Mouse (Mus musculus) heart, adult 9 months (tissue): ENCODE data around the gene Man1c1.

Experiments used
- DNase-seq, 2 experiments: peaks; one replicate each; pipeline ENCODE4 v3.0.0; 2022; ENCODE audit warnings: low spot score in 2 of 2

Man1c1 gene

DNA sequence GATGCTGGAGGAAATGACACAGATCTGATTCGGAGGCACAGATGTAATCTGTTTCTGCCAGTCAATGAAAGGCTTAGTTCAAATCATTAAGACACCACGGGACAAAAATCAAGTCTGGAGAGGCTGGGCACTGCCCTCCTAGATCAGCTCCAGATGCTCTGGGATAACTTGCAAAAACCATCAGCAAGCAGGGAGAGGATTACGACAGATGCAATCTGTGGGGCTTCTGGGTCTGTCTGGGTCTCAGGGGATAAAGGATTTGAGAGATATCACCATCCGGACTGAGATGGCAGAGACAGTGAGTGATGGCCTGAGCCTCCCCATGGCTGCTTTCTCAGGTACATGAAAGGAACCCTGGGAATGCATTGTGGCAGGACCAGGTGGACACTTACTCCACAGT is 99.6 kb downstream of the Man1c1 start:
- DNase-seq = no peak

GRCm38 (mm10) chr4:134603553-134603952 is 100.5 kb downstream of the Man1c1 start:
- no peak for DNase-seq

GRCm38 (mm10) chr4:134602610-134603009 is 101.5 kb downstream of the Man1c1 start:
- DNase-seq = no peak

- DNase-seq = peak in 1 of 2 experiments; percentile 36
Measured at GRCm38 (mm10) chr4:134601981-134602380, 102.1 kb downstream of the Man1c1 start.

- DNase-seq = no peak
Measured at GRCm38 (mm10) chr4:134601404-134601803, 102.7 kb downstream of the Man1c1 start.

- no peak for DNase-seq
Measured at GRCm38 (mm10) chr4:134600777-134601176, 103.3 kb downstream of the Man1c1 start.

- DNase-seq = no peak
Measured at GRCm38 (mm10) chr4:134600060-134600459, 104.0 kb downstream of the Man1c1 start.

DNA sequence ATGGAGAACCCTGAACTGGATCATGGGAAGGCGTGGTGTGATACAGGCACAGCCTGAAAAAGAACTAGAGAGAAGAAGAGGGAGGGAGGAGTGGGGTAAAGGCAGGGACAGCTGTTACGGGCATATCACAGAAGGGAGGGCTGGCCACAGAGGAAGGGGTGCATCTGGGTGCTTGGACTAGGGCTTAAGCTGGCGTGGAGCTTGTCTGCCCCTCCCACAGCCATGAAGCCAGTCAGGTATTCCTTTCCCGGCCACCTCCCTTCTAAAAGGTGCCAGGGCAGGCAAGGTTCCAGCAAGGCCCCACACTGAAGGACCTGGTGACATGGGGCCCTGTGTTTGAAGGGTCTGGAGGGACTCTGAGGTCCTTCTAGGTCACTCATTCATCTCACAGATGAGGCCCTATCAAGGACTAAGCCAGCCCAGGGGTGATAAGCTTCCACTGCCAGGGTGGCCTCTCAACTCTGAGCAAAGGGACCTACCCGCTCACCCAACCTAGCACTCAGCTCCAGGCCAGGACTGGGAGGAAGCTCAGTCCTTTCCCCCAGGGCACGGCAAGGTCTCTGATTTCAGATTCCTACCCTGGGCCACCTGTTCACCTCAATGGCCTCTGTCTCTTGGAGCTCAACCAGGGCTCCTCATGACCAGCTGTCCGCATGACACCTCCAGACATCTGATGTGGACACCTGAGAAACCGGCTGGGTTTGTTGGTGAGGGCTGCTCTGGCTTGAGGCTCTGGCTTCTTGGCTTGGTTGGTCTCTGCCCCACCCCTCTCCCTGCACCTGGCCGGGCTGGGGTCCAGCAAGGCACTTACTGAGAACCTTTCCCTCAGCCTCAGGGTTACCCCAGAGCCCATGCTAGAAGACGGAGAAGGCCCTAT is 107.0 kb downstream of the Man1c1 start:
- peak in 1 of 2 experiments; percentile 28 for DNase-seq

DNA sequence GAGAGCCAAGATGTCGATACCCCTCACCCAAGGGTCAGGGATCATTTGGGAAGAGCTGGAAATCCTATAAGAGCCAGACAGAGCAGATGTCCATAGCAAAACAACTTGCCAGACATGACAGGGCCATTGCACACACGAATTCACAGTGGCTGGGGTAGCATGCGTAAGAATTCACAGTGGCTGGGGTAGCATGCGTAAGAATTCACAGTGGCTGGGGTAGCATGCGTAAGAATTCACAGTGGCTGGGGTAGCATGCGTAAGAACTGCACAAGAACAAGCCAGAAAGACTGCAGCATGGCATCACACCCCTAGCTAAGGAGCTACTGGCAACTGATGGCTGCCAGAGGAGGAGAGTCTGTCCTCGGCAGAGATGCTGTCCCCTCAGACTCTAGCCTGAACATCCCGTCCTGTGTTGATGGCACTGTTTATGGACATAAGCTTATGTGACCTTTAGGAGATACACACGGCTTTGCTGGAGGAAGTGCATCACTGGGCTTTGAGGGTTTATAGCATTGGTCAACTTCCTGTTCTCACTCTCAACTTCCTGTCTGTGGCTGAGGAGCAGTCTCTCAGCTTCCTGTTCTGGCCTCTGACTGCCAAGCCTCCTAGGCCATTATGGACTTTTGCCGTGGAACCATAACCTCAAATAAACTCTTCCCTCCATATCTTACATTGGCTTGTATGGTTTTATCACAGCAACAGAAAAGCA is 109.2 kb downstream of the Man1c1 start:
- DNase-seq = no peak

GRCm38 (mm10) chr4:134592442-134592841 is 111.6 kb downstream of the Man1c1 start:
- DNase-seq = no peak

GRCm38 (mm10) chr4:134591506-134592061 is 112.5 kb downstream of the Man1c1 start:
- peak; percentile 80 to 87 for DNase-seq

GRCm38 (mm10) chr4:134590227-134590926 is 113.7 kb downstream of the Man1c1 start:
- peak; percentile 36 to 39 for DNase-seq

DNA sequence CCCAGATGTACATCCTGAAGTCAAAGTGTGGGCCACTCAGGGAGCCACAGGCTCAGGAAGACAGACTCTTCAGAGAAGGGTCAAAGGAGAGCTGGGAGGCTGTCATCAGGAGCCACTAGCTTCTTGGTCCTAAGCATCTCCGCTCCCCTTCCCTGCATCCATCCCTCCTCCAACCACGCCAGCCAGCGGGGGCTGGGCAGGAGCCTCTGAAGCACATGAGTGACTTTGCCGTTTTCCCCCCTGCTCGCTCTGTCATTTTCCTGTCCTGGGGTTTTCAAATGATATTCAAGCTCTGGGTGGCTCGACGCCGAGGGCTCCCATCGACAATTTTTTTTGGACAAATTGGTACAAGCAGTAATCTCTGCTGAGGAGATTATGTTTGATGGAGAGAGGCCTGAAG is 114.3 kb downstream of the Man1c1 start:
- no peak for DNase-seq

DNA sequence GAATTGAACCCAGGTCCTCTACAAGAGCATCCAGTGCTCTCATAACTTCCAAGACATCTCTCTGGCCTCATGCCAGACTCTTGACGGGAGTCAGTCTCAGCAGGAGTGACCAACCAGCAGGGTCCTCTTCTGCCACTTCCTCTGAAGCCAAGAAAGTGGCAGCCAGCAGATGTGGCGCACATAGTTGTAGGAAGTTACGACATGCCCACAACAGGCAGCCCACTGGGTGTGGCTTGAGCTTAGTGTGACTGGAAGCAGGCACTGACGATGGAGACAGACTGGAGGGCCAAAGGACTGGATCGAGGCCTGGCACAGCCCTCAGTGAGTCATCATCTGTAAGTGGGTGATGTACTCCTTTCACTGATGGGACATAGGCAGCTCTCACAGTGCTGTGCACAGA is 115.1 kb downstream of the Man1c1 start:
- DNase-seq = no peak

DNA sequence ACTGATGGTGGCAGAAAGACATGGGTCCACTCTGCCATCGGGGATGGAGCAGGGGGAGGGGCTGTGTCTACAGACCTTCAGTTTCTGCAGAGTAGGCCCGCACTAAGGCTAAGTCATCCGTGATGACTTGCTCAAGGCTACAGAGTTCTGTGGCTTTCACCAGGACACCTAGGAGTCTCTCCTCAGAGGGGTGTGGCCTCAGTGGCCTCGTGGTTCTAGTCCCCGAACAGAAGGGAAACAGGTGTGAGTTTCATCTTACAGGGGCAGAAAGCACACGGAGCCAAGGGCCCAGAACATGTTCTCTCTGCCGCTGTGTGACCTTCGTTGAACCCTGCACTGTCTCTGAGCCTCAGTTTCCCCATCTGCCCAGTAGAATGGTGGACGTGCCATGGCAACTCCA is 115.8 kb downstream of the Man1c1 start:
- DNase-seq = no peak

DNA sequence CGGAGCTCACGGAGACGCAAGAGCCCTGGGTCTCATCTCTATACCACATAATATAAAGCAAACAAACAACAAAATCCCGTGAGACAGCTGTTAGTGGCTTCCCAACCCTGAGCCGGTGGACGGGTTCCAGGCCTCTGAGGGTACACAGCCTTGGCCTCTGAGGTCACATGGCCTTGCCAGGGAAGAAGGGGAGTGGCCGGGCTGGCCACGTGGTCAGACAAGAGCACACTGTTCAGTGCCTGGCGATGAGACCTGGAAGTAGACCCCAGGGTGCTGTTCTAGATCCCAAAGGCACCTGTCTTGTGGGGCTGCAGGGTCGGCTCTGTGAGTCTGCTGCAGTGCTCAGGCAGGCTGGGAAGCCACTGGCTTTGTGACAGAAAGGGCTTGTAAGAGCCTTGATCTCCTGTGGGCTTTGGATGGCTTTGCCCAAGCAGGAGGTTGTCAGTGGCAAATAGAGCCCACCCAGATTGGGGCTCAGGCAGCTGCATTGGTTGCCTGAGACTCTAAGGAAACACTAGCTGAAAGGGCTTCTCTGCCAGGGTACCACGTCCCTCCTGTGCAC is 116.4 kb downstream of the Man1c1 start:
- no peak for DNase-seq

DNA sequence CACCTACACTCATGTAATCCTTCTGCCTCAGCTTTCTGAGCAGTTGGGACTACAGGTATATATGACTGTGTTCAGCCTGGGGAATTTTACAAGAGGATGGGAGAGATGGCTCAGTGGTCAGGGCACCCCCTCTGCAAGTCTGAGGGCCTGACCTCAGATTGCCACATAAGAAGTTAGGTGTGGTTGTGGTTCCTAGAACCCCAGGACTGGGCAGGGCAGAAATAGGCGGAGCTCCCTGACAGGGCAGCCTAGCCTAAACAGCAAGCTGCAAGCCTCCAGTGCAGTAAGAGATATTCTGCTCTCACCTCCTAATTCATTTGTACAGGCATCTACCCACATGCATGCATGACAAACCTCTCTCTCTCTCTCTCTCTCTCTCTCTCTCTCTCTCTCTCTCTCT is 117.5 kb downstream of the Man1c1 start:
- no peak for DNase-seq

DNA sequence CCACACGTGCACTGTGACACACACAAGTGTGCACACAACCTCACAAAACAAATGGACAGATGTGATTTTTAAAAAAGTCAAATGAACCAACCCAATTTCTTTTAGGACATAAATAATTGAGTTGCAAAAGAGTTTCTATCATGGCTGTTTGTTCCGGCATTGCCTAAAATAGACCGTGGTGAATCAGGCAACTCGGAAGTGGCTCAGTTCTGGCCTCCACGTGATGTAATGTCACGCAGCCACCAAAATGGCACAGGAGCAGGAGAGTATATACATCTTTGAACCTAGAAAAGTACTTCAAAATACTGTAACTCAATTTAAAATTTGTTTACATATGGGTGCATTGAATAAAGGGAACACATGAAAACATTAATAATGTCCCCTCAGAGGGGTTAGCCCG is 118.0 kb downstream of the Man1c1 start:
- no peak for DNase-seq

DNA sequence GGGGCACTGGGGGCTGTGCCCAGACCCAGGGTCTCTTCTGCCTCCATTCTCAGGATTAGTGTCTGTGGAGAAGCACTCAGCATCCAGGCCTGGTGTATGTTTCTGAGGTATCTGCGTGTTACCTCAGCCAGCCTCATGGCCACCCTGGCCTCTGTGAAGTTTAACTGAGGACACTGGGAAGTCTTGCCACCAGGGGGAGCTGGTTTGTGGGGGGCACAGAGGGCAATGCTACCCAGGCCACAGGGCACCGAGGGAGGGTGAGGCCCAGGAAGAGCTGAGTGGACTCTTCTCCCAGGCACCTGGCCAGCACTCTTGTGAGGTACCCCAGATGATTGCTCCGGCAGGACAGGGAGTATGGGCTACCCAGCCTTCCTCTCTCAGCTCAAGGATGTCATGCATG is 120.6 kb downstream of the Man1c1 start:
- no peak for DNase-seq

GRCm38 (mm10) chr4:134581365-134581764 is 122.7 kb downstream of the Man1c1 start:
- no peak for DNase-seq

DNA sequence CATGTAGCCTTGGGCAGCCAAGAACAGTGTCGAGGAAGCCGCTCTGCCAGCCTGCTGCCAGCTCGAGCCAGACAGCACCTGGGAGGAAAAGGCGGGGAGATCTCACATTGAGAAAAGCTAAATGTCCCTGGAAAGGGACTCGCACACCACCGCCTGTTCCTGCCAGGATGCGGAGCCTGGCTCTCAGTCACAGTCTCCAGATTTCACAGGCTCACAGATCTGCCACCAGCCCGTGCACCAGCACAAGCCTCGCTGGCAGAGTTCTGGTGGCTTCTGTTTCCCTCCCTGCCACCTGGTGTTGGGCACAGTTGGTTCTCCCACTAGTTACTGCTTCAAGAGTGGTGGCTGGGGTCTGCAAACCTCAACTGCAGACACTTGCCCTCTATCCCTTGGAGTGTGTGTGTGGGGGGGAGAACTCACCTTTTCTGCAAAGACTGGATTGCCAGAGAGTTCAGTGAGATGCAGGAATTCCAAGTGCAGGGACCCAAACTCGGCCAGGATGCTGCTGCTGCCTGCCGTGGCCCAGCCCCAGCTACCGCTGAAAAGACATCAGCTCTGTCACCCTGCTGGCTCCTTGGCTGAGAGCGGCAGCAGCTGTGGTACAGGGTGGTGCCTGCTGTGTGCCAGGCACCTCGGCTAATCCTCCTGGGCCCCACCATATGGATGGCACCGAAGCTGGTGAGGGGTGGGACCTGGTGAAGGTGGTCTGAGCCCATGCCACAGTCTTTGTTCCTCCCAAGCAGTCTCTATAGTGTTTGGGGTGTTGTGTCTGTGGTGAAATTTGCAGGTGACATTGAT is 123.5 kb downstream of the Man1c1 start:
- DNase-seq = no peak
